Mouse (Mus musculus) megakaryocyte, embryonic 14.5 days (primary cell): ENCODE results near the gene Metap1. TPM values are rescaled to one million over a fixed set of nuclear protein-coding genes. Genes with fewer than 3 reads are reported as not detected.

Experiments used
- H3K27me3 ChIP-seq: replicated peaks from 2 replicates; pipeline ENCODE3; 2012; ENCODE audit warnings: inconsistent platforms
- H3K36me3 ChIP-seq: replicated peaks from 2 replicates; pipeline ENCODE3; 2012; ENCODE audit warnings: low read length, inconsistent platforms, mixed read lengths
- H3K4me1 ChIP-seq: 2 replicates; pipeline ENCODE4 v1.6.1; 2012; ENCODE audit warnings: inconsistent platforms
- H3K4me3 ChIP-seq: replicated peaks from 2 replicates; pipeline ENCODE3; 2012; ENCODE audit warnings: moderate library complexity, mild to moderate bottlenecking, inconsistent platforms
- H3K9me3 ChIP-seq: 2 replicates; pipeline ENCODE4 v1.6.1; 2012; ENCODE audit warnings: inconsistent platforms
- FLI1 ChIP-seq: IDR thresholded peaks from 2 replicates; pipeline ENCODE4 v1.6.1; 2012; ENCODE audit warnings: low read length, inconsistent platforms, mixed read lengths
- GATA1 ChIP-seq: IDR thresholded peaks from 3 replicates; pipeline ENCODE4 v1.6.1; 2012; ENCODE audit warnings: mixed read lengths, low read length, inconsistent platforms, borderline replicate concordance
- polyA plus RNA-seq: library from polyadenylated mRNA; stranded (reverse); fragments of >175 nt; gene quantifications from 2 replicates; pipeline ENCODE4 v1.2.3, GENCODE M21; 2012; ENCODE audit warnings: low replicate concordance; ENCODE audit not compliant: insufficient read depth

Gene Metap1
- 10.2 and 16.6 TPM in 2 replicates for polyA plus RNA-seq

DNA sequence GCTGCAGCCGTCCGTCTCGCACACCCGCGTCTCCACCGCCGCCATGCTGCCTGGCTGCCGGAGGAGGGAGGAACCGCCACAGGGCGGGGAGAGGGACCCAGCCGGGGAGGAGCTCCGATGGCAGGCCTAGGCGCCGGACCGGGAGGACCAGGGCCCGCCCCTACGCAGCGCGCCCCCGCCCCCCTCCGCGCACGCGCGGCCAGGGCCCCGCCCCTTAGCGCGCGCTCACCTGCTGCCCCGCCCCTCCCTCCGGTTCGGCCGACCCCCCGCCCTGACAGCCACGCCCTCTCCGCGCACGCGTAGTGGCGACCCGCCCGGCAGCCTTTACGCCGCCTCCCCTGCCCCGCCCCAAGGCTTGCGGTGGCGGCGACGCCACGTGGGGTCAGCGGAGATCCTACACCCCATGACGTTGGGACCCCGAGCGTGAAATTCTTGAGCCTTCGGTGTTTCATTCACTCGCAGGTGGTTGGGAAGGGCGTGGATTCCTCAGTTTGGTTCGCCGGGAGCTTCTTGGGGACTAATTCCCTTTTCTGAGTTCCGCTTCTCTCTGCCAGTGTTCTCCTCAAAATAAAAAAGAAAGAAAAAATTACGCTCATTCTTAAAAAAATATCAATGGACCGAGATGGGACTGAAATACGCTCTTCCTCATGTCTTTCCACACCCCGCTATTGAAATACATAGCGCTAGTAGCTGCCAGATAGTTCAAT is at the start of gene Metap1:
Gene Metap1 (minus strand): TSS at position 189 of the 707 bp plus-strand sequence.
- Histone ChIP-seq H3K27me3 (no peaks in the 10 kb centered on the region), H3K36me3 (peaks cover 24% of the 10 kb centered on the region), H3K4me1 (peaks cover 50% of the 10 kb centered on the region), H3K9me3 (peaks cover 7% of the 10 kb centered on the region; the same call in 1 of the 2 replicates), H3K4me3 (peak within 1 kb of the TSS; percentile 100)
- no peak for TF ChIP-seq GATA1
- TF ChIP-seq FLI1 = no peak

GRCm38 (mm10) chr3:138536031-138536430 is 46.7 kb upstream of the Metap1 start:
- Histone ChIP-seq H3K9me3 (no peaks in the 10 kb centered on the region), H3K4me3 (no peak overlapping the region), H3K27me3 (no peaks in the 10 kb centered on the region), H3K36me3 (peaks cover 9% of the 10 kb centered on the region), H3K4me1 (peaks cover 86% of the 10 kb centered on the region)
- TF ChIP-seq GATA1 (no peak), FLI1 (no peak)

DNA sequence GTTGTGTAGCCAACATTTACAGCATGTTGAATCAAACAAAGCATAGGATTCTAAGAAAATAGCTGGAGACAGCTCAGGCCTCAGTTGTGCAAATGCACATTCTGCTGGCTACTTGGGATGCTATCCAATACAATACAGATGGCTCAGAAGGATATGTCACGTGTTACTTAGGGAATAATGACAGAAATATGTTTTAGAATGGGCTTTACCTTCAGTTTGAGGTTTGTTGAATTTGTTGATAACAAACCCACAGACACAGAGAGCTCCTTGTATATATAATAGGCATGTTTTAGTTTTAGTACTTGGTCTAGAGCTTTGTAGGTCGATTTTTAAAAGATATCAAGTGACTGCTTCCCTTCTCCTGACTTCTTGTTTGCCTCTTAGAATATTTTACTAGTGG is 43.4 kb upstream of the Metap1 start:
- Histone ChIP-seq H3K36me3 (peaks cover 8% of the 10 kb centered on the region), H3K4me1 (peaks cover 76% of the 10 kb centered on the region), H3K27me3 (no peaks in the 10 kb centered on the region), H3K4me3 (peak overlapping the region; percentile 50), H3K9me3 (no peaks in the 10 kb centered on the region)
- TF ChIP-seq FLI1 (no peak), GATA1 (no peak)

GRCm38 (mm10) chr3:138531479-138532181 is 42.3 kb upstream of the Metap1 start:
- peaks cover 8% of the 10 kb centered on the region for H3K36me3 ChIP-seq
- H3K4me3 ChIP-seq = peak overlapping the region; percentile 83
- TF ChIP-seq GATA1 = no peak
- TF ChIP-seq FLI1 = no peak
- peaks cover 65% of the 10 kb centered on the region for H3K4me1 ChIP-seq
- no peaks in the 10 kb centered on the region for H3K27me3 ChIP-seq
- H3K9me3 ChIP-seq = no peaks in the 10 kb centered on the region

DNA sequence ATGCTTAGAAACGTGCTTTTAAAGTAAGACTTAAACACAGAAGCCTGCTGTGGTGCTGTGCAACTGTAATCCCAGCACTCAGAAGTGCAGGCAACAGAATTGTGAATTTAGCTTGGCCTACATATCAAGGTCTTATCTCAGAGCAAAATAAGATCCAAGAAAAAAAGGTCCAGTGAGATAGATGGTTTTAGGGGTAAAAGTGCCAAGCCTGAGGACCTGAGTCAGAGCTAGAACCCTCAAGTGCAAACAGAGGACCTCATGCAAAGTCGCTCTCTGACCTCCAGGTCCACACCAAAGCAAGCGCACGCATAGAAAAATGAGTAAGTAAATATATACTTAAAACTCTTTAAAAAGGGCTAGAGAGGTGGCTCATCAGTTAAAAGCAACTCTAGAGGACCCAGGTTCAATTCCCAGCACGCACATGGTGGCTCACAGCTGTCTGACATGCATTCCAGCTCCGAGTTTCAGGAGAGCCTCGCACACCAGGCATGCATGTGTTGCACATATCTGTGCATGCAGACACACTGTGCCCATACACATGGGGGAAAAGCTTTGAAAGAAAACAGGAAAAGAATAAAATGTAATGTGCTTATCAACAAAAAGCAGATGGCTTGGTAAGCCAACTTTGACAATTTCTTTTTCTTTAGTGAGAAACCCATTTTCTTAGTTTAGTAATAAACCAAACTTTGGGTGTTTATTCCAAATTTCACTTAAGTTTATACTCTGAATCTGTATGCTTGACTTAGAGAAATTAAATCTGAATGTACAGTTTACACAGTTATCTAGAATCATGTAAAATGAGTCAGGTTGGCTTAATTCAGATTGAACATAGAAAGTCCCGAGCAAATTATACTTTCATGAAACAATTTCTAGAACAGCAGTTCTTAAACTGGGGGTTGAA is 41.5 kb upstream of the Metap1 start:
- TF ChIP-seq FLI1 (no peak), GATA1 (no peak)
- Histone ChIP-seq H3K9me3 (no peaks in the 10 kb centered on the region), H3K36me3 (peaks cover 3% of the 10 kb centered on the region), H3K4me1 (peaks cover 66% of the 10 kb centered on the region), H3K27me3 (no peaks in the 10 kb centered on the region), H3K4me3 (peak overlapping the region; percentile 78)

GRCm38 (mm10) chr3:138528265-138528664 is 39.0 kb upstream of the Metap1 start:
- no peaks in the 10 kb centered on the region for H3K36me3 ChIP-seq
- no peaks in the 10 kb centered on the region for H3K27me3 ChIP-seq
- no peaks in the 10 kb centered on the region for H3K9me3 ChIP-seq
- no peak for TF ChIP-seq FLI1
- H3K4me1 ChIP-seq = peaks cover 58% of the 10 kb centered on the region
- peak overlapping the region; percentile 97 for H3K4me3 ChIP-seq

DNA sequence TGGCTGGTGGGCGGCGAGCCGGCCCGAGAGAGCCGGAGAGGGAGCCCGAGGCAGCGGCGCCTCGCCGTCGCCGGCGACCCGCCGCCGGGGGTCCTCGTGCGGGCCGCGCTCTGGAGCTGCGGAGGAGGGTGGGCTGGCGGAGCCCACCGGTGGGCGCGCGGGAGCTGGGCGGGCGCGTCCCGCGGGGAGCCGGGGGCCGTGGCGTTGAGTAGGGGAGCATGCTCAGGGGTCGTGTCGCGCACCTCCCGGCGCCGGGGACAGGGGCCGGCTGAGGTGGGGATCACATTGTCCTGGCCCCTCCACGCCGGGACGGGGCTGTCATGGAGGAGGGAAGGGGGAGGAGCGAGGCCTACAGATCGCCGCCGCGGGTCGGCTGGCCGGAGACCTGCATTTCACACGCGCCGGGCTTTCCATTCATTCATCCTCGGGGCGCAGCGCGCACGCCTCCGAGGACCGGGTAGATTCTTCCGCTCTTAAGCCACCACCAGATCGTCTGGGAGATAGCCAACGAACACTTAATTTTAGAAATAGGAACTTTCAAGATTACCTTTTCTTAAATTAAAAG is 38.4 kb upstream of the Metap1 start:
- H3K9me3 ChIP-seq = no peaks in the 10 kb centered on the region
- H3K4me1 ChIP-seq = peaks cover 53% of the 10 kb centered on the region
- TF ChIP-seq FLI1 (no peak), GATA1 (no peak)
- no peaks in the 10 kb centered on the region for H3K36me3 ChIP-seq
- H3K27me3 ChIP-seq = no peaks in the 10 kb centered on the region
- peak overlapping the region; percentile 97 for H3K4me3 ChIP-seq

DNA sequence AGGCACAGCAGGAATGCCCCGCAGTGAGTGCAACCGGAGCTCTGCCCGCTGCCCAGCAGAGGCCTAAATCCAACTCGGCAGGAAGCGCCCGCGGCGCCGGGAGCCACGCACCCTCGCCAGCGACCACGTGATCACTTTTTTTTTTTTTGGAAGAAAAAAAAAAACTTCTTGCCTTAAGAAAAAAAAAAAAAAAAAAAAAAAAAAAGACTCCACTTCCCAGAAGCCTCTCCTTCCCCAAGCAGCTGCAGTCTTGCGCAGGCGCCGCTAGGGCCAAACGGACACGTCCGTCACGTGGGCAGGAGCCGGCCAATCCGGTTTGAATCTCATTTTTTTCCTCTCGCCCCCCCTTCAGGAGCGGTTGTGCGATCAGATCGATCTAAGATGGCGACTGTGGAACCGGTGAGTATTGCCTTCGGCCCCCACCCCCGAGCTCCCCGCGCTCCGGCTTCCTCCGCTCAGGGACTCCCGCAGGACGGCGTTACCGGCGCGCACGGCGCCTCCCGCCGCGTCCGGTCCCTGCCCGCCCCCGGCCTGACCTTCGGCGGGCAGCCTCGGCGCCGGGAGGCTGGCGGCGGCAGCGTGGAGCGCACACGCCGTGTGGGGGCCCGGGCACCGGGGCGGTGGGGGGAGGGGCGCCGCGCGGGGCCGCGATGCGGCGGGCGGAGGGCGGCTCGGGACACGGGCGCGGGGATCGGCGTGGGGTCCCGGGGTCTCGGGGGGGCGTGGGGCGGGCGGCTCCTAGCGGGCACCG is 37.8 kb upstream of the Metap1 start:
- Histone ChIP-seq H3K9me3 (no peaks in the 10 kb centered on the region), H3K4me3 (peak overlapping the region; percentile 97), H3K36me3 (no peaks in the 10 kb centered on the region), H3K4me1 (peaks cover 47% of the 10 kb centered on the region), H3K27me3 (no peaks in the 10 kb centered on the region)
- TF ChIP-seq FLI1 (no peak), GATA1 (no peak)
